Mouse (Mus musculus) retina, embryonic 14.5 days (tissue): Measurements from ENCODE around the gene Camk2n1.

Experiments used
- DNase-seq: peaks from one replicate; pipeline ENCODE4 v3.0.0-alpha.2; 2015; ENCODE audit warnings: low spot score

The Camk2n1 gene

DNA sequence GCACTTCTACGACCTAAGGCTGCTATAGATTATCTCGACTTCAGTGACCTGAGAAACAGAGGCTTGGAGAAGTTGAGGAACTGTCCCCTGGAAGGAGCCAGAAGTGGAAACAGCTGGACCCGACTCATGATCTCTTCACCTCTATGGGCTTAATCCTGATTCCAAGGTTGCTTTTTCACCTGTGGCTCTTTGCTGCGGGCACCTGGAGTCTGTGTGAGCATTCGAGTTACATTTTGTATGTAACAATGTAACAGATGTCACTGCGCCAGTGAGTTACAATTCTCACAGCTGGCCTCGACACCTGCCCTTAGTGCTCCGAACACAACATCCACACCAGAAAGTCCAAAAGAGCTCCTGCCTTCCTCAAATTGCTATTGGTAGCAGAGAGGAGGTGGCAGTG lies 11.3 kb downstream of the Camk2n1 start:
- DNase-seq: no peak

DNA sequence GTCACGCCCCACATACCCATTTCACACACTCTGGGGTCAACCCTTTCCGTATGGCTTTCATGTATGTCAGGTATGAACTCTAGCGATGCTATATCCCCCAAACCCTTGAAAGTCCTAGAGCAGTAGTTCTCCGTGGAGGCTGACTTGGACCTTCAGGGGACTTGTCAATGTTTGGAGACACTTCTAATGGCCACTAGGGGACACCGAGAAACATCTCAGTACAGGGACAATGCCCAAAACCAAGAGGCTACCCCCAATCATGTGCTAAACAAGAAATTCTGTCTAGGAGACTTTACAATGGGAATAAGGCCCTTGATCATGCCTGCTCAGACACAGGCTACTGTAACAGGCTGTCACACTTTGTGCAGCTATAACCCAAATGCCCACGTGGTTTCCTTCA lies 12.6 kb downstream of the Camk2n1 start:
- no peak for DNase-seq

DNA sequence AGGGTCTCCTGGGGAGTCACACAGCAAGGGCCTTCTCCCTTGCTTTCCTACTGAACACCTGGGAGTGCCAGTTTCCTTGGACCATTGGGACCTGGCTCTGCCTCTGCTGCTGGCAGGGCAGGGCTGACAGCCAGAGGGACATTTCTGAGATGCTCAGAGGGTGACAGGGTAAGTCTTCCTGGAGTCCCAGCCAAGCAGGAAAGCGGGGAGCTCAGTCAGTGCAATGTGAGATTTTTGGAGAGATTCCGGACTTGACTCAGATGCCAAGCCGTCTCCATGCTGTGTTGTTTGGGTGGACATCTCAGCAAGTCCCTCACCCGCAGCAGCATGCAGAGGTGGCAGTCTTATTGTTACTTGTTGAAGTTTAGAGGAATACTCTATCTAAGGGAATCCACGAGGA lies 13.3 kb downstream of the Camk2n1 start:
- no peak for DNase-seq

DNA sequence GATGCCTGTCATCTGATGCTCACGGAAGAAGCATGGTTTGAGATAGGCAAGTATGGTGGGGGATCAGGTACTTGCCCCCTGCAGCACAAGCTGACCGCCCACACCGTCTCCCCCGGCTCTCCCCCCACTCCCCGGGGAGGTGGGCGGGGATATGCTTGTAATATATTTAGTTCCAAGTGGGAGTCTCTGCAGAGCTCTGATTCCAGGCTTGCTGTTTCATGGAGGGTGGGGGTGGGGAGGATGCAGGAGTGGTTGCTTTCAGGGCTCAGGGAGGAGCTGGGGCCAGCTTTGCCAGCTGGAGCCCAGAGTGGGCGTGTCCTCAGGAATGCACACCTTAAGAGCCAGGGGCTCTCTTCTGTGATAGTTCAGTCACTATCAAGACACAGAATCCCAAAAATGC lies 15.0 kb downstream of the Camk2n1 start:
- no peak for DNase-seq

DNA sequence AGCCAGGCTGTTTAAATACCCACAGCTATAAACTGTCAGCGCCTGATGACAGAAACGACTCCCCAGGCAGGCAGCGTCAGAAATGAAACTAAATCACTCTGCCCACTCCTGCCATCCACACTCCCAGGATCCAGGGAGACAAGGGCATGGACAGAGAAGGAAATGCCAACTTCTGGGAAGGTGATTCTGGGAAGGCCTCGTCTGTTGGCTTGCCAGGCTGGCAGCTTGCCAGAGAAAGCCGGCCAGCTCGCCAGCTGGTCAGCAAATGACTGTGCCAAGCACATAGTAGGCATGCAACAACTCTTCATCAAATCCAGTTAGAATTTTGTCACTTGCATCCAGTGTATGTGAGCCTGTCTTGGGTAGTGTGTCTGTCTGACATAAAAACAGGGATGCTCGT lies 17.1 kb downstream of the Camk2n1 start:
- DNase-seq: no peak

DNA sequence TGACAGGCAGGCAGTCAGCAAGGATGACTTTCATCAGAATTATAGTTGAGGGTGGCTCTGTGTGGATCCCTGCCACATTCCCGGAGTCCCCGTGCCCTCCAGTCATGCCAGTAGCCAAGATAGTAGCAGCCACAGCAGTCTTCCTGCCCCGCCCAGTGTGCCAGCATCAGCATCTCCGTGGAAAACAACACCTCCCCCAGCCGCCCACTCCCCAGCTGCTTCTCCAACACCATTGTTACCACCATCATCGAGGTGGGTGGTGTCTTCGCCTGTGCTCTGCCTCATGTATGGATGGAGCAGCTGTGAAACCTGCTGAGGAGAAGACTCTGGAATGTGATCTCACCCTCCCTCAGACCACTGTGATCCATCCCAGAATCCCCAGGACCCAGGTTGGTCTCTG lies 25.5 kb downstream of the Camk2n1 start:
- no peak for DNase-seq

DNA sequence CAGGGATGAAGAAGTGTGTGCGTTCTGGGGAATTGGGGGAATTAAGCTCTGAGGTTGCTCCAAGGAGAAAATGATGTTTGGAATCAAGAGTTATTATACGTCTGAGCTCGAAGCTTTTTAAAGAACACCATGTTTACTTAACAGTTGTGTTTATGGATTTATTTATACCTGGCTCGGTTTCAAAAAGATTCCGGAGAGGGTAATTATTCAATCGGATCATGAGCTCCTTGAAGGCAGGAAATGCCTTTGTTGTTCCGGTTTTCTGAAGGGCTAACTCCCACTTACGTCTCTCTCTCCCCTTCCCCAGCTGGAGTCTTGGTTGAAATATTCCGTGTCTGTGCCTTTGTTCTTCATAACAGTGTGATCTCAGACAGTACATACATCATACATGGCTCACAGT lies 26.8 kb downstream of the Camk2n1 start:
- DNase-seq: no peak

DNA sequence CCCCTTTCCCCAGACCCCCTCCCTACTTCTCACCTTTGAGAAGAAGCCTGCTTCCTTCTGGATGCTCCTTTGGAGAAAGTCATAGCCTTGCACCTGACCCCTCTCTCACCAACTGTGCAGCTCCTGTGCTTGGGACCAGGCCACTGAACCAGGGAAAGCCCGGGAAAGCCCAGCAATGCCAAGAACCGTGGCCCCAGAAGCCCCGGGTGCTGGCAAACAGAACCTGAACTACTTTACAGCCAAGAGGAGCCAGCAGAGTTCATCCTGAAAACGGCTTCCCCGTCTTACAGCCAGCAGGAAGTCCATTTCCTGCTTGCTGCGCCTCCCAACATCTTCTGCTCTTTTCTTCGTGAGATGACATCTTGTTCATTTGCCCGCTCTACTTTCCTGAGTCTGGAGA lies 28.6 kb downstream of the Camk2n1 start:
- DNase-seq: no peak

DNA sequence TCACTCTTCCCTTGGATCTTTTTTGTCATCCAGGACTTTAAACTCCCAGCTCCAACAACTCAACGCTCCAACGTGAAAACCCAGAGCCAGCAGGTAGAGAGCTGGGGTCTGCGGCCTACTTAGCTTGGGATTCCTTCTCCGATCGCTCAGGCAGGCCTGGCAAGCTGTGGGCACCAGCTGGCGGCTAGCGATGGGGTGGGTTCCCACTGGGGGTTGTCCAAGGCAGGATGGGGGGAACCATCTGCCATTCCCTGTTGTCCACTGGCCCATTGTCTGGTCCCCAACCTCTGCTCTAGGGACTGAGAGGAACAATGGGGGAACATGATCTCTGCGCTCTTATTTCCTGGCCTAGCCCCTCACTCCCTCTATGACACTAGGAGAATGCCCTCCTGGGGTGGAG lies 34.1 kb downstream of the Camk2n1 start:
- peak; percentile 42 for DNase-seq

DNA sequence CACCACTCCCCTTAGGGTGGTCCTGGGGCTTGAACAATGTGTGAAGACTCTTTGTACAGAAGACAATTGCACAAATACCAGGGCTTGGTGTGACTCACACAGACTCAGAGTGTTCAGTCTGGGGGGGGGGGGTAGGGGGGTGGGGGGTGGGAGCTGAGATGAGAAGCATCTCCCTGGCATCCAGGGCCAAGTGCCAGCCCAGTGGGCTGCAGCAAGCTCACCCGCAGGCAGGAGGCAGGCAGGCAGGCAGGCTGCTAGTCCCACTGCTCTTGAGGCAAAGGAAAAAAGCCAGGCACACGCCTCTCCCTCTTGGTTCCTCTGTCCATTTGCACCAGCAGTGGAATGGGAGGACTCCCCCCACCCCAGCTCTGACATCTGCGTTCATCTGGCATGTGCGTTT lies 37.0 kb downstream of the Camk2n1 start:
- no peak for DNase-seq

DNA sequence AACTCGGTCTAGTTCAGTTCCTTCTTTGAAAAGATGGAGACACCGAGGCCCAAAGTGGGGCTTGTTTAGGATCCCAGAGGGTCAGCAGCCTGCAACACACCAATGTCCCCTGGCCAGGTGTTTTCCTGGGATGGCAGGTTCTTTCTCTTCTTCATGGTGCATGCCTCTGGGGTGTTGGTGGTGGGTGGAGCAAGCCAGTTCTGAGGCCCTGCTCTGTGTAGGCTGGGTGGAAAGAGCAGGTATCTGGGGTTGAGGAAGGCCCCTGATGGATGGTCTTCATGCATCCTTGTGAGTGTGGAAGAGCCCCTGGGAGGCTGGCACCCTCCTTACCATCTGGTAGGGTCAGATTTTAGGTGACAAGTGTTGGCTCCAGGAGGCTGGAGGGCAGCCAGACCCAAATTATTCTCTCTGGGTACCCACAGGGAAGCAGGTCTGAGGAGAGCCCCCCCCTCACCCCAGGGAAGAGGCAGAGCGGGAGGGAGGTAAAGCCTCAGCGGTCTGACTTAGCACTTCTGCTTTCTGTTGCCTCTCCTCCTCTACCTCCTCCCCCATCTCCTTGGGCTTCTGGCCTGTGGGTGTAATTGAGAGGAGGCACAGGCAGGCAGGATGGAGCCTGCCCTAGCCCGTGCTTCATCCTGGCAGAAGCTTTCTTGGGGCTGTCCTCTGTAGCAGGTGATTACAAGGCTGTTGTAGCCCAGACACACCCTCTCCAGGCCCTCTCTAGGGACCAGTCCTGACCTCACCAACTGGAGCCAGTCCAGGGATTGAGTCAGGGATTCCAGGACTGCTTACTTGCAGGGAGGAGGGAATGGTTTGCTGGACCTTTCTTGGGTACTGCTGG lies 39.3 kb downstream of the Camk2n1 start:
- no peak for DNase-seq

DNA sequence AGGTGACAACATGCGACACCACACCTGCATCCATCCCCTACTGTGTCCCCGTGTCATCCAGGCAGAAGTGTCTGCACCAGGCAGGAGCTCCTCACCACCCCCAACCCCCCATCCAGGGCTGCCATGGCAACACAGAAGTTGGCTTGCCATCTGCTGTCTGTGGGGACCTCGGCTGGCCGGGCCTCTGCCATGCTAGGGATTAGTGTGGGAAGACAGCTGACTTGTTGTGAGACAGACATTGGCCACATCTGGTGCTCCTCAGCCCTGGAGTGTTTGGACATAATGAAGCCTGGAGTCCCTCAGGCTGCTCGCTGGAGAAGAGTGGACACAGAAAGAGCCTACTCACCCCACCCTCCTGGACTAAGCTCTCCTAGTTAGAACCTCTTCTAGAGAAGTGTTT lies 40.8 kb downstream of the Camk2n1 start:
- peak; percentile 83 for DNase-seq

DNA sequence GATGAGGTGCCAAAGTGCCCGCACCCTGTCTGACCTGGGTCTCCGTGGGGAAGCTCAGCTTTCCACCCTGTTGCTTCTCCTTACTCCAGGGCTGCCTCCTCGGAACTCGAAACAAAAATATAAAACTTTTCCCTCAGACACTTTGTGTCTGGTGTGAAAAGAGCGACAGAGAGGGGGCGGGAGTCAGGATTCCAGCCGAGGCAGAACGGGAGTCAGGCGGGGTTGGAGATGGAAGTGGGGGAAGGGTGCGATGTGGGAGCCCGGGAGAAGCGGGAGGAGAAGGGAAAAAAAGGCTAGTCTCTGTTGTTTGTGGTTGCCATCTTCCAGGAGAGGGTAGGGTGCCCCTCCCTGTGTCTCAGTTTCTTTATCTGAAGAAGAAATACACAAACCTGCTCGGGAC lies 41.7 kb downstream of the Camk2n1 start:
- peak; percentile 45 for DNase-seq

DNA sequence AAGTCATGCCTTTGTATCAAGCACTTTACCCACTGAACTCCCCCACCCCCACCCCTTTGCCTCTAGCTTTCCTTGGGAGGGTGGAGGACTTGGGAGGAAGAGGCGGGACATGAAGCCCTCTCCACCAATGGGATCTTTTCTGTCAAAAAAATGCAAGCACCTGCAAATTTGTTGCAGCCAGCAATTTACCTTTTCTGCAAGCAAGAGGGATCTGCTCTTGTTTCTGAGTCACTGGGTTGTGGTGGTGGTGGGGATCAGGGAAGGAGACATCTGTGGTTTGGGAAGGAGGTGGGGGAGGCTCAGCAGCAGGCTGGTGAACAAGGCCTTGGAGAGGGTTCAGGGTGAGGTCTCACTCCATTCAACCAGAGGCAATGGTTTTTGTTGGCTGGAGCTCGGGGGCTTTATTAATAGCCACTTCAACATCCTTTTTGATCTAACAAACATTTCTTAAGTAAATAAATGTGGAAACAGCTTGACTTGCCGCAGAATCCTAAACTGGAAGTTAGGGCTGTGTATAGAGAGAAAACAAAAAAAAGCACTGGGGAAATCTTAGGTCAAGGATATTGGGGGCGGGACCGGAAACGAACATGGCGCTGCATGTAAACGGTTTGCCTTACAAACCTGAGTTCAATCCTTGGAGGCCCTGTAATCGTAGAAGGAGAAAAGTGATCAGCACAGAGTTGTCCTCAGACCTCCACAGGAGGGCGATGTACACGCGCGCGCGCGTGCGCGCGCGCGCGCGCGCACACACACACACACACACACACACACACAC lies 42.8 kb downstream of the Camk2n1 start:
- no peak for DNase-seq

DNA sequence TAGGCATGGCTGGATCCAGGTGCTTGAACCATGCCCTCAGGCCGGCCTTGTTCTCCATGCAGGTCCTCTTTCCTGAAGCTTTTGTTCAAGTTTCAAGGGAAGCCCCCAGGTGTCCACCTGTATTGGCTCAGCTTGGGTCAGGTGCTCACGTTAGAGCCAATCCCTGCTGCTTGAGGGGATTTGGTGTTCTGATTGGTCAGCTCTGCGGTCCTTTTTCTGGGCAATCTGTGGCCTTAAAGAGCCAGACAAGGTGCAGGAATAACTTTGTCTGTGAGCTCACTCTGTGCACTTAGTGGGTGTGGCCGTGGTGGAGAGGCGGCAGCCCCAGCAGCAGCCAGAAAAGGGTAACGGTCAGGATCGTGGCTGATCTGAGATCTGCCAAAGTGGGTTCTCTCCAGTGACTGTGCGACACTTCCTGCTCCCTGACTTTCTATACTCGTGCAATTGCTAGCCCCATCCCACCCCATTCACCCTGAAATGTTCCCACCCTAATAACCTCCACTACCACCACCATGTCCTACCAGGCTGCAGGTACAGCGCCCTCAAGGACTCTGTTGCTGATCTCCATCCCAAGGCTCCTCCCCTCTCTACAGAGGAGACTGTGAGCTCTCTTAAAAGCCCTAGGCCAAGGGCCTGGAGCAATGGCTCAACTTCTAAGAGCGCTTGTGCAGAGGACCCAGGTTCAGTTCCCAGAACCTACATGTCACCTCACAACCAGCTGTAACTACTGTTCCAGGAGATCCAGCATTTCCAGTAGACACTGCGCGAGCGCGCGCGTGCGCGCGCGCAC lies 45.9 kb downstream of the Camk2n1 start:
- no peak for DNase-seq

DNA sequence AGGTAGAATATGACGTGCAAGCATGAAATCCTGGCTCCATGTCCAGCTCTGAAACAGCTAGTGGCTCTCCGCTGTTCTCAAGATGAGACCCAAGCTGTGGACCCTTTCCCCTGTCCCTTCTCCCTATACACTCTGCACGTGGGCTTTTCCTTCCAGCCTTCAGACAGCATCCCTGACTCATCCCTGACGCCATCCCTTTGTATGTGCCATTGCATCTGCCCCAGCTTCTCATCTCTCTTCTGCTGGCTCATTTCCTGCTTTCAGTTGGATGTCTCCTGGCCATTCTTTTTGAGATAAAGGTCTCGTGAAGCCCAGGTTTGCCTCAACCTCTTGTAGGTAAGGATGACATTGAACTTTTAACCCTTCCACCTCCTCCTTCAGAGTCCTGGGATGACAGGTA lies 46.9 kb downstream of the Camk2n1 start:
- DNase-seq: no peak

DNA sequence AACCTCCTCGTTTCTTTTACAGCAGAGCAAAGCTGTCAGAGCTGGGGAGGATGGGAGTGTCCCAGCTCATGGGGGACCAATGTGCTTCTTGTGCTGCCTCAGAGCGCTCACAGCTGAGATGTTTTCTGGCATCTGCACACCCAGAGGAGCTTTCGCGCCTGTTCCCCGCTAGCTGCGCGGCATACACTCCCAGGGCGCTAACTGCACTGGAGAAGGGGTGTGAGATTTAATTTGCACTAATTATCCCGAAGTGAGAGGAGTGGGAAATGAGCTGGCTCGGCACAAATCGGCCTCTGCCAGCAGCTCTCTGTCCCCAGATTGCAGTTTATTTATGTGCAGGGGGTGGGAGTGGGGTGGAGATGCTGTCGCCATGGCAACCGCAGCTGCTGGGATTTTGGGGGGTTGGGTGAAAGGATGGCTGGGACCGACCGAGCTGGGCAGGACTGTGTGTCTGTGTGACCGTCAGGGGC lies 50.6 kb downstream of the Camk2n1 start:
- peak; percentile 58 for DNase-seq

DNA sequence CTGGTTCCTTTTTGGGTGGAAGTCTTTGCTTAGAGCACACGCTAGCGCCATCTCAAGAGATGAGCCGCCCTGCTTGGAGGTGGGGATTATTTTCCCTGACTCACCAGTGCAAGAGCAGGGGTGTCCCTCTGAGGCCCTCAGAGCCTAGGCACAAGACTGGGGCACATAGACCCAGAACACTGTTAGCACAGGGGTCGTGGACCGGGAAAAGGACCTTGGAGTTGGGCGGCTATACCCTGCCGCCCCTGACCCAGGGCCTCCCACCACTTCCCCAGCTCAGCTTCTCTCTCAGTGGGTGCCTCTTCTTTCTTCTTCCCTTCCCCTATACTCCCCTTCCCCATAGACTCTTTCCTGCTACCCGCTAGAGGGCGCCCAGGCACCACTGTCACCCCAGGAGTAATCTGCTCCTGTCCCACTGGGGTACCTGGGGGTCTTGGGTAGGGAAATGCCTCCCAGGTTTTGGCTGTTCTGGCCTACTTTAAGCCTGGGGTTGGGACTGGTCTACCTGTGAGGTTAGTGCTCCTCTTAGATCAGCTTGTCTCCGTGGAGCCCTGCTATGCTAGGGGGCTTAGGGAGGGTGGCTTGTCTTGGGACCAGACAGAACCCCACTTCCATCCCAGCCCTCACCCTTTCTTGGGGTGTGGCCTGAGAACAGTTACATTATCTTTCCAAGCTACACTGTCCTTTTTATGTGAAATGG lies 51.2 kb downstream of the Camk2n1 start:
- DNase-seq: peak; percentile 74

DNA sequence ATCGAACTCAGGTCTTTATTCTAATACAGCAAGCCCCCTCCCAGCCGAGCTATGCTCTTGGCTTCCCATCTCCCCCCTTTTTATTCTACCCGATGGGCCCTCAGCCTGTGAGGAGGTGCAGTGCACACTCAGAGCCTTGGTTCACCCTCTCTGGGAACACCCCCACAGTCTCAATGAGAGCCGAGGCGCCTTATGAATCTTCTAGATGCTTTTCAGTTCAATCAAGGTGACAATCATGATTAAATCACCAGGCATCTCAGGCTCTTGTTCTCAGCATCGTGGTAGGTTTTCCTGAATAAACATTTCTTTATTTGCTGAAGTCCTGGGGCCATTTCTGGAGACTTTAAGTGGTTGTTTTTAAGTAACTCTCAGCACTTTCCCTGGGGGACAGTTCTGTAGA lies 53.8 kb downstream of the Camk2n1 start:
- no peak for DNase-seq
